Mouse (Mus musculus) lung, embryonic 14.5 days (tissue): Measurements from ENCODE around the gene Agbl3. TPM values are rescaled to one million over a fixed set of nuclear protein-coding genes. Genes with fewer than 3 reads are reported as not detected.
A peak's percentile ranks its signal among the peaks of the same experiment; 100 is the strongest.

Experiments used
- ATAC-seq: fragments of 200-750 bp; cut with Nextera tagmentation; 2 replicates; pipeline ENCODE4 v1.8.0; 2017; ENCODE audit warnings: mild to moderate bottlenecking, moderate TSS enrichment, moderate library complexity; ENCODE audit not compliant: insufficient read depth
- DNase-seq: peaks from one replicate; pipeline ENCODE4 v3.0.0-alpha.2; 2015
- H3K27ac ChIP-seq: fragments of 300-500 bp; sonication (generic); 2 replicates; pipeline ENCODE4 v1.5.1; 2014; ENCODE audit warnings: low read depth, mild to moderate bottlenecking, moderate library complexity
- H3K27me3 ChIP-seq: fragments of 300-500 bp; sonication (generic); 2 replicates; pipeline ENCODE4 v1.6.1; 2014; ENCODE audit warnings: low read length, control low read depth; ENCODE audit not compliant: insufficient read depth
- H3K36me3 ChIP-seq: fragments of 300-500 bp; sonication (generic); 2 replicates; pipeline ENCODE4 v1.6.1; 2014; ENCODE audit warnings: control low read depth; ENCODE audit not compliant: insufficient read depth
- H3K4me1 ChIP-seq: fragments of 300-500 bp; sonication (generic); 2 replicates; pipeline ENCODE4 v1.6.1; 2014; ENCODE audit warnings: antibody characterized with exemption, control low read depth; ENCODE audit not compliant: insufficient read depth
- H3K4me2 ChIP-seq: fragments of 300-500 bp; sonication (generic); 2 replicates; pipeline ENCODE4 v1.6.1; 2014; ENCODE audit warnings: mild to moderate bottlenecking
- H3K4me3 ChIP-seq: fragments of 300-500 bp; sonication (generic); 2 replicates; pipeline ENCODE4 v1.5.1; 2014; ENCODE audit warnings: low read depth, low read length
- H3K9ac ChIP-seq: fragments of 300-500 bp; sonication (generic); 2 replicates; pipeline ENCODE4 v1.6.1; 2014
- H3K9me3 ChIP-seq: fragments of 300-500 bp; sonication (generic); 2 replicates; pipeline ENCODE4 v1.6.1; 2016; ENCODE audit warnings: low read depth, low read length, control low read depth
- CTCF ChIP-seq: IDR thresholded peaks from 2 replicates; pipeline ENCODE4 v1.5.1; 2016; ENCODE audit warnings: antibody characterized with exemption, low read depth
- WGBS: fragments of 180-500 bp; shearing (Covaris S2); extraction: QIAGEN DNeasy Blood & Tissue Kit; methylation state at CpG from one replicate; pipeline ENCODE4 v1.1.7; 2014; 5-methylcytosine and 5-hydroxymethylcytosine counted together
- polyA plus RNA-seq: library from polyadenylated mRNA; unstranded; fragments of >200 nt; fragmentation: Nextera tagmentation; extraction: Ambion mirVana; gene quantifications from 2 replicates; pipeline ENCODE4 v1.2.1, GENCODE M21; 2014

Agbl3 gene
- 11.3 and 11.6 TPM in 2 replicates for polyA plus RNA-seq

GRCm38 (mm10) chr6:34780231-34780942 lies at the start of gene Agbl3:
Gene Agbl3, plus strand, starts transcription at chr6:34780432.
- DNase-seq (peak; percentile 99), ATAC-seq (peak; percentile 93)
- WGBS = under 1% methylated on average over 81 of the region's 81 CpGs
- no peak for TF ChIP-seq CTCF
- no peaks in the 10 kb centered on the region for H3K4me1 ChIP-seq
- peak within 1 kb of the TSS; percentile 78 for H3K4me2 ChIP-seq
- peaks cover 10% of the 10 kb centered on the region for H3K36me3 ChIP-seq
- peak within 1 kb of the TSS; percentile 99 for H3K27ac ChIP-seq
- H3K9me3 ChIP-seq = no peaks in the 10 kb centered on the region
- H3K27me3 ChIP-seq = no peaks in the 10 kb centered on the region
- H3K9ac ChIP-seq = peak within 1 kb of the TSS; percentile 88
- peak within 1 kb of the TSS; percentile 69 for H3K4me3 ChIP-seq

GRCm38 (mm10) chr6:34731007-34731406 lies 49.2 kb upstream of the Agbl3 start:
- Histone ChIP-seq H3K4me3 (no peak overlapping the region), H3K27ac (no peak overlapping the region), H3K27me3 (no peaks in the 10 kb centered on the region), H3K9me3 (no peaks in the 10 kb centered on the region), H3K36me3 (no peaks in the 10 kb centered on the region), H3K4me2 (no peak overlapping the region), H3K4me1 (peaks cover 17% of the 10 kb centered on the region), H3K9ac (no peak overlapping the region)
- DNase-seq (no peak), ATAC-seq (no peak)
- no peak for TF ChIP-seq CTCF
- 61% methylated on average over 6 of the region's 6 CpGs for WGBS

- Histone ChIP-seq H3K36me3 (no peaks in the 10 kb centered on the region), H3K4me1 (peaks cover 17% of the 10 kb centered on the region), H3K27ac (no peak overlapping the region), H3K9me3 (no peaks in the 10 kb centered on the region), H3K9ac (no peak overlapping the region), H3K4me3 (no peak overlapping the region), H3K27me3 (no peaks in the 10 kb centered on the region), H3K4me2 (no peak overlapping the region)
- DNase-seq = no peak
- 69% methylated on average over 9 of the region's 9 CpGs for WGBS
- TF ChIP-seq CTCF = no peak
- no peak for ATAC-seq
These were observed 48.7 kb upstream of the Agbl3 start for GRCm38 (mm10) chr6:34731529-34731928.

GRCm38 (mm10) chr6:34734940-34735695 lies 45.1 kb upstream of the Agbl3 start:
- ATAC-seq (no peak), DNase-seq (no peak)
- Histone ChIP-seq H3K4me3 (no peak overlapping the region), H3K27me3 (no peaks in the 10 kb centered on the region), H3K36me3 (no peaks in the 10 kb centered on the region), H3K9me3 (no peaks in the 10 kb centered on the region), H3K27ac (no peak overlapping the region), H3K4me1 (peaks cover 5% of the 10 kb centered on the region; the same call in 1 of the 2 replicates), H3K9ac (no peak overlapping the region), H3K4me2 (no peak overlapping the region)
- no peak for TF ChIP-seq CTCF
- 74% methylated on average over 13 of the region's 13 CpGs for WGBS

GRCm38 (mm10) chr6:34736934-34737333 lies 43.3 kb upstream of the Agbl3 start:
- no peak for TF ChIP-seq CTCF
- no peak overlapping the region for H3K4me2 ChIP-seq
- DNase-seq (no peak), ATAC-seq (no peak)
- no peaks in the 10 kb centered on the region for H3K4me1 ChIP-seq
- peaks cover 7% of the 10 kb centered on the region for H3K36me3 ChIP-seq
- no peak overlapping the region for H3K4me3 ChIP-seq
- no peak overlapping the region for H3K9ac ChIP-seq
- WGBS = 56% methylated on average over 2 of the region's 2 CpGs
- no peak overlapping the region for H3K27ac ChIP-seq
- H3K9me3 ChIP-seq = no peaks in the 10 kb centered on the region
- H3K27me3 ChIP-seq = no peaks in the 10 kb centered on the region

GRCm38 (mm10) chr6:34743946-34744345 lies 36.3 kb upstream of the Agbl3 start:
- no peaks in the 10 kb centered on the region for H3K27me3 ChIP-seq
- no peak overlapping the region for H3K4me3 ChIP-seq
- no peak for TF ChIP-seq CTCF
- H3K36me3 ChIP-seq = peaks cover 50% of the 10 kb centered on the region
- H3K9me3 ChIP-seq = no peaks in the 10 kb centered on the region
- no peak overlapping the region for H3K4me2 ChIP-seq
- DNase-seq (no peak), ATAC-seq (no peak)
- H3K27ac ChIP-seq = no peak overlapping the region
- no peak overlapping the region for H3K9ac ChIP-seq
- 52% methylated on average over 4 of the region's 4 CpGs for whole genome bisulfite sequencing
- no peaks in the 10 kb centered on the region for H3K4me1 ChIP-seq

- Histone ChIP-seq H3K9ac (no peak overlapping the region), H3K36me3 (peaks cover 44% of the 10 kb centered on the region), H3K4me2 (no peak overlapping the region), H3K27me3 (no peaks in the 10 kb centered on the region), H3K4me1 (no peaks in the 10 kb centered on the region), H3K9me3 (no peaks in the 10 kb centered on the region), H3K4me3 (no peak overlapping the region), H3K27ac (no peak overlapping the region)
- WGBS = 67% methylated on average over 6 of the region's 6 CpGs
- no peak for ATAC-seq
- TF ChIP-seq CTCF = no peak
- DNase-seq = no peak
These were observed 32.4 kb upstream of the Agbl3 start for GRCm38 (mm10) chr6:34747846-34748245.
